Mouse (Mus musculus): Measurements from ENCODE around the gene Gm867.

The Gm867 gene

GRCm38 (mm10) chr10:75936909-75937667 lies 3.4 kb downstream of the Gm867 start:
- no peak for DNase-seq (ENCODE audit: low spot score)

- no peak for DNase-seq (ENCODE audit: low spot score)
Observed at GRCm38 (mm10) chr10:75935680-75936541, 4.6 kb downstream of the Gm867 start, which contains the start of gene Mmp11. Mmp11 (minus strand) TSS chr10:75936496.

- DNase-seq (ENCODE audit: low spot score) = no peak
Observed at GRCm38 (mm10) chr10:75934991-75935390, 5.5 kb downstream of the Gm867 start.

- no peak for DNase-seq (ENCODE audit: low spot score)
Observed at GRCm38 (mm10) chr10:75932891-75933290, 7.6 kb downstream of the Gm867 start, which contains the start of gene Chchd10. Chchd10 (plus strand) TSS chr10:75933130.

GRCm38 (mm10) chr10:75932081-75932678 lies 8.3 kb downstream of the Gm867 start:
- peak; percentile 60 for DNase-seq (ENCODE audit: low spot score)

- no peak for DNase-seq (ENCODE audit: low spot score)
Observed at GRCm38 (mm10) chr10:75931311-75931710, 9.2 kb downstream of the Gm867 start.

- no peak for DNase-seq (ENCODE audit: low spot score)
Observed at GRCm38 (mm10) chr10:75930304-75930703, 10.2 kb downstream of the Gm867 start.

- no peak for DNase-seq (ENCODE audit: low spot score)
Observed at GRCm38 (mm10) chr10:75926396-75926795, 14.1 kb downstream of the Gm867 start.

GRCm38 (mm10) chr10:75924324-75924723 lies 16.1 kb downstream of the Gm867 start:
- DNase-seq (ENCODE audit: low spot score) = no peak

GRCm38 (mm10) chr10:75921726-75922560 lies 18.5 kb downstream of the Gm867 start:
- DNase-seq (ENCODE audit: low spot score) = no peak

- DNase-seq (ENCODE audit: low spot score) = peak; percentile 91
Observed at GRCm38 (mm10) chr10:75921026-75921725, 19.3 kb downstream of the Gm867 start, which contains the start of gene Smarcb1. Smarcb1 (minus strand) TSS chr10:75921617.

- DNase-seq (ENCODE audit: low spot score) = no peak
Observed at GRCm38 (mm10) chr10:75919026-75919425, 21.4 kb downstream of the Gm867 start.

GRCm38 (mm10) chr10:75916840-75917239 lies 23.6 kb downstream of the Gm867 start:
- DNase-seq (ENCODE audit: low spot score) = no peak

GRCm38 (mm10) chr10:75915557-75915956 lies 24.9 kb downstream of the Gm867 start:
- DNase-seq (ENCODE audit: low spot score) = no peak

GRCm38 (mm10) chr10:75913013-75913589 lies 27.4 kb downstream of the Gm867 start:
- no peak for DNase-seq (ENCODE audit: low spot score)

- DNase-seq (ENCODE audit: low spot score) = no peak
Observed at GRCm38 (mm10) chr10:75910698-75911097, 29.8 kb downstream of the Gm867 start.

- no peak for DNase-seq (ENCODE audit: low spot score)
Observed at GRCm38 (mm10) chr10:75906882-75907281, 33.6 kb downstream of the Gm867 start.

- DNase-seq (ENCODE audit: low spot score) = no peak
Observed at GRCm38 (mm10) chr10:75904391-75904790, 36.1 kb downstream of the Gm867 start.

- no peak for DNase-seq (ENCODE audit: low spot score)
Observed at GRCm38 (mm10) chr10:75898846-75899245, 41.6 kb downstream of the Gm867 start.

GRCm38 (mm10) chr10:75898039-75898564 lies 42.4 kb downstream of the Gm867 start:
- DNase-seq (ENCODE audit: low spot score) = no peak

All from ovary, postnatal 10 days (tissue).